Mouse (Mus musculus): ENCODE results near the gene Cox7a1.

DNA sequence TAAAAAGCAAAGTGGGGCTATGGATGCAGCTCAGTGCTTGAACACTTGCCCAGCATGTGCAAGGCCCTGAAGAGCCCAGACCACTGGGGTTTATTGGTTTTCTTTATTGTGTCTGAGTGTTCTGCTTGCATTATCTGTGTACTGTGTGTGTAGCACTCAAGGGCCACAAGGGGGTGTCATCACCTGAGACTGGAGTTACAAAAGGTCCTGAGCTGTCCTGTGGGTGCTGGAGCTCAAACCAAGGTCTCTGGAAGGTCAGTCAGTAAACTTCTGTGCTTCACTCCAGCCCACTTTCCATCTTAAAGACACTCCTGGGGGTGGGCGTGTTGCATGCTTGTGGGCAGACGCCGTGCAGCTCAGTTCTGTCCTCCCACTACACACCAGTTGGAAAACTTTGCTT, 28.4 kb upstream of the Cox7a1 start:
- TF ChIP-seq CTCF (conservative IDR thresholded peaks at IDR 0.05; ENCODE audit: low read length) (peak; percentile 66), NANOG (IDR thresholded peaks at IDR 0.05; ENCODE audit: borderline replicate concordance, low read length) (no peak)

All from E14TG2a.4 (cell line).